Mouse (Mus musculus) MEL (cell line): ENCODE measurements around the gene Etnk2. TPM values are rescaled to one million over a fixed set of nuclear protein-coding genes. Genes with fewer than 3 reads are reported as not detected.

Experiments
- DNase-seq: peaks from one replicate; pipeline ENCODE4 v3.0.0; 2011; ENCODE audit warnings: low read depth, low spot score
- H3K27ac ChIP-seq: 2 replicates; pipeline ENCODE4 v1.5.1; 2012; ENCODE audit warnings: low read depth, mild to moderate bottlenecking, control low read depth, low read length, moderate library complexity; ENCODE audit not compliant: control insufficient read depth
- H3K27me3 ChIP-seq, 2 experiments: fragments of 150-350 bp in 1 of 2; sonication (generic) in 1 of 2; 2 replicates each; pipeline ENCODE4 v1.6.1; 2012; ENCODE audit warnings: low read length in 2 of 2, mild to moderate bottlenecking in 2 of 2, improper control_type of control experiment in 1 of 2, moderate library complexity in 1 of 2; ENCODE audit not compliant: insufficient read depth in 2 of 2, control insufficient read depth in 1 of 2
- H3K36me3 ChIP-seq, 2 experiments: 2 replicates each; pipeline ENCODE4 v1.6.1; 2012 to 2014; ENCODE audit warnings: low read length in 2 of 2, improper control_type of control experiment in 1 of 2, inconsistent platforms in 1 of 2, mild to moderate bottlenecking in 1 of 2; ENCODE audit not compliant: insufficient read depth in 2 of 2, control insufficient read depth in 1 of 2
- H3K4me1 ChIP-seq, 2 experiments: fragments of 150-350 bp in 1 of 2; sonication (generic) in 1 of 2; 2 replicates each; pipeline ENCODE4 v1.6.1; 2012; ENCODE audit warnings: low read length in 2 of 2, improper control_type of control experiment in 1 of 2, mild to moderate bottlenecking in 1 of 2; ENCODE audit not compliant: insufficient read depth in 2 of 2, control insufficient read depth in 1 of 2
- H3K4me3 ChIP-seq, 2 experiments: fragments of 150-350 bp in 1 of 2; sonication (generic) in 1 of 2; 2 replicates each; pipeline ENCODE4 v1.5.1; 2012; ENCODE audit warnings: low read depth in 2 of 2, low read length in 2 of 2, mild to moderate bottlenecking in 2 of 2, moderate library complexity in 2 of 2, control low read depth in 1 of 2, improper control_type of control experiment in 1 of 2; ENCODE audit not compliant: control insufficient read depth in 1 of 2, insufficient read depth in 1 of 2
- H3K79me2 ChIP-seq: 2 replicates; pipeline ENCODE4 v1.6.1; 2012; ENCODE audit warnings: mild to moderate bottlenecking, low read length, moderate library complexity; ENCODE audit not compliant: control insufficient read depth, poor library complexity, insufficient read depth
- H3K9ac ChIP-seq: 2 replicates; pipeline ENCODE4 v1.6.1; 2012; ENCODE audit warnings: low read depth, mild to moderate bottlenecking, control low read depth, low read length, moderate library complexity; ENCODE audit not compliant: control insufficient read depth, poor library complexity, severe bottlenecking
- H3K9me3 ChIP-seq: fragments of 150-350 bp; sonication (generic); replicated peaks from 2 replicates; pipeline ENCODE4 v1.6.1; 2012; ENCODE audit warnings: mild to moderate bottlenecking, low read length, improper control_type of control experiment, moderate library complexity; ENCODE audit not compliant: insufficient read depth
- CHD1 ChIP-seq: IDR thresholded peaks from 2 replicates; pipeline ENCODE4 v1.6.1; 2012; ENCODE audit warnings: low read depth, mild to moderate bottlenecking, inconsistent platforms, low read length, improper control_type of control experiment
- E2F4 ChIP-seq: IDR thresholded peaks from 2 replicates; pipeline ENCODE4 v1.6.1; 2011; ENCODE audit warnings: low read depth, low read length, improper control_type of control experiment, borderline replicate concordance
- ELF1 ChIP-seq: IDR thresholded peaks from 2 replicates; pipeline ENCODE4 v1.6.1; 2014; ENCODE audit warnings: low read depth, mild to moderate bottlenecking, inconsistent platforms, low read length, improper control_type of control experiment, moderate library complexity
- ETS1 ChIP-seq: IDR thresholded peaks from 2 replicates; pipeline ENCODE4 v1.6.1; 2012; ENCODE audit warnings: low read depth, mild to moderate bottlenecking, inconsistent platforms, low read length, improper control_type of control experiment, moderate library complexity
- GATA1 ChIP-seq: IDR thresholded peaks from 2 replicates; pipeline ENCODE4 v1.6.1; 2011; ENCODE audit warnings: low read depth, low read length, improper control_type of control experiment
- HCFC1 ChIP-seq: IDR thresholded peaks from 2 replicates; pipeline ENCODE4 v1.6.1; 2012; ENCODE audit warnings: low read depth, mild to moderate bottlenecking, inconsistent platforms, low read length, improper control_type of control experiment, moderate library complexity
- JUND ChIP-seq: IDR thresholded peaks from 2 replicates; pipeline ENCODE4 v1.6.1; 2011; ENCODE audit warnings: low read depth, mild to moderate bottlenecking, improper control_type of control experiment, low read length
- KAT2A ChIP-seq: conservative IDR thresholded peaks from 2 replicates; pipeline ENCODE4 v1.6.1; 2012; ENCODE audit warnings: low read depth, low read length, improper control_type of control experiment, inconsistent platforms
- MAFK ChIP-seq: IDR thresholded peaks from 2 replicates; pipeline ENCODE4 v1.6.1; 2011; ENCODE audit warnings: low read depth, mild to moderate bottlenecking, low read length, improper control_type of control experiment, borderline replicate concordance
- MAX ChIP-seq: IDR thresholded peaks from 2 replicates; pipeline ENCODE4 v1.6.1; 2011; ENCODE audit warnings: low read length, improper control_type of control experiment
- MEF2A ChIP-seq: IDR thresholded peaks from 2 replicates; pipeline ENCODE4 v1.6.1; 2014; ENCODE audit warnings: low read depth, mild to moderate bottlenecking, inconsistent platforms, low read length, improper control_type of control experiment; ENCODE audit not compliant: poor library complexity, insufficient replicate concordance, severe bottlenecking; ENCODE audit errors: extremely low read depth
- MYC ChIP-seq: IDR thresholded peaks from 2 replicates; pipeline ENCODE4 v1.6.1; 2011; ENCODE audit warnings: low read depth, mild to moderate bottlenecking, low read length, improper control_type of control experiment, moderate library complexity
- NRF1 ChIP-seq: IDR thresholded peaks from 2 replicates; pipeline ENCODE4 v1.6.1; 2014; ENCODE audit warnings: low read depth, mild to moderate bottlenecking, inconsistent platforms, low read length, improper control_type of control experiment, moderate library complexity; ENCODE audit not compliant: poor library complexity, insufficient read depth, severe bottlenecking
- POLR2AphosphoS2 ChIP-seq: IDR thresholded peaks from 2 replicates; pipeline ENCODE4 v1.6.1; 2011; ENCODE audit warnings: low read length, improper control_type of control experiment
- POLR2AphosphoS5 ChIP-seq: IDR thresholded peaks from 2 replicates; pipeline ENCODE4 v1.6.1; 2012; ENCODE audit warnings: low read depth, borderline replicate concordance, mild to moderate bottlenecking, inconsistent platforms, low read length, moderate library complexity, mixed read lengths
- SIN3A ChIP-seq: IDR thresholded peaks from 2 replicates; pipeline ENCODE4 v1.6.1; 2012; ENCODE audit warnings: low read length, improper control_type of control experiment, inconsistent platforms
- SMC3 ChIP-seq: IDR thresholded peaks from 2 replicates; pipeline ENCODE4 v1.6.1; 2011; ENCODE audit warnings: low read depth, low read length, improper control_type of control experiment
- TAL1 ChIP-seq: IDR thresholded peaks from 2 replicates; pipeline ENCODE4 v1.6.1; 2012; ENCODE audit warnings: mild to moderate bottlenecking, inconsistent platforms, low read length, moderate library complexity, mixed read lengths
- TBP ChIP-seq: IDR thresholded peaks from 2 replicates; pipeline ENCODE4 v1.8.0; 2011; ENCODE audit warnings: low read depth, low read length, improper control_type of control experiment
- TCF12 ChIP-seq: IDR thresholded peaks from 2 replicates; pipeline ENCODE4 v1.6.1; 2014; ENCODE audit warnings: low read depth, mild to moderate bottlenecking, inconsistent platforms, low read length, improper control_type of control experiment, moderate library complexity
- USF2 ChIP-seq, 2 experiments: IDR thresholded peaks; 2 replicates each; pipeline ENCODE4 v1.6.1; 2011 to 2012; ENCODE audit warnings: improper control_type of control experiment in 2 of 2, low read length in 2 of 2, borderline replicate concordance in 1 of 2, inconsistent platforms in 1 of 2, low read depth in 1 of 2, mild to moderate bottlenecking in 1 of 2; ENCODE audit not compliant: insufficient read depth in 1 of 2
- ZKSCAN1 ChIP-seq: IDR thresholded peaks from 2 replicates; pipeline ENCODE4 v1.6.1; 2012; ENCODE audit warnings: low read depth, mild to moderate bottlenecking, inconsistent platforms, low read length, improper control_type of control experiment, moderate library complexity
- ZMIZ1 ChIP-seq: IDR thresholded peaks from 2 replicates; pipeline ENCODE4 v1.6.1; 2012; ENCODE audit warnings: low read depth, mild to moderate bottlenecking, inconsistent platforms, low read length, improper control_type of control experiment, moderate library complexity
- ZNF384 ChIP-seq: IDR thresholded peaks from 2 replicates; pipeline ENCODE4 v1.6.1; 2012; ENCODE audit warnings: low read depth, mild to moderate bottlenecking, inconsistent platforms, low read length, improper control_type of control experiment
- polyA plus RNA-seq, 2 experiments: library from polyadenylated mRNA; stranded (reverse) in 1 of 2; unstranded in 1 of 2; fragments of >175 nt in 1 of 2; fragments of >200 nt in 1 of 2; gene quantifications; 2 replicates each; pipeline versions ENCODE4 v1.2.1 to v1.2.4; 2012; ENCODE audit warnings: low replicate concordance in 2 of 2, low read depth in 1 of 2; ENCODE audit not compliant: insufficient read length in 2 of 2, insufficient read depth in 1 of 2, missing spikeins in 1 of 2
- total RNA-seq: library from RNA; depleted of rRNA; stranded (reverse); fragments of 300-350 nt; gene quantifications from 2 replicates; pipeline ENCODE4 v1.2.3, GENCODE M21; 2012

Gene Etnk2
- total and polyA plus RNA-seq, 3 experiments, result 0.06 to 0.08 TPM; not detected in 1

DNA sequence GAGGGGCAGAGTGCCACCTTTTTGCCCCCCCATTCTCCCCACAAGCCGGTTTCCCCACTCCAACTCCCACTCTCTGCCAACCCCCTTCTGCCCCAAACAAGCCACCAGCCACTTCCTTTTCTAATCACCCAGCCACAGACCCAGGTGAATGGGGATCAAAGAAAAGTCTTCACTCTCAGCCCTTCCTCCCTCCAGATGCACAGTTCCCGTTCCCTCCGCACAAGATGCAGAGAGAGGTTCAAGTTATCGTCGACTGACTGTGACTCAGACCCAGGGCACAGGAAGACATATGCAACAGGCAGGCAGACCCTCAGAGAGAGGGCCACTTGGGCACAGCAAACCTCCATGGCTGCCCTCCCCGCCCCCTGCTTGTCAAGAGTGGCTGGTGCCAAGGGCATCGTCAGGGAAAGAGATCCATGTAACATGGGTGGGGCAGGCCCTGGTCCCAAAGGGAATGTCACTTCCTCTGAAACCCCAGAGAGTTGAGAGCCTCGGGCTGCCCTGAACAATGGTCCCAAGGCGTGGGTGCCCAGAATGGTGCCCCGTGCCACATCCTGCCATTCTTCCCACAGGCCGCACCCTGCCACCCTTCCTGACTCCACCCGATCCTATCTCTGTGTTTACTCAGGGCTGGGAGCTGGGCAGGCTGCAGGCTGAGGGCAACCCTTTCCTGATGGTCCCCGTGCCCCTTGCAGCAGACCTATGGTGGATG lies 36.8 kb downstream of the Etnk2 start:
- no peak overlapping the region for H3K4me3 ChIP-seq
- no peak for DNase-seq
- H3K36me3 ChIP-seq, result no peaks in the 10 kb centered on the region
- H3K27me3 ChIP-seq, result no peaks in the 10 kb centered on the region; a peak in 2 of 4 replicates
- no peak overlapping the region for H3K9ac ChIP-seq
- no peak overlapping the region for H3K27ac ChIP-seq
- no peak for TF ChIP-seq CHD1
- TF ChIP-seq HCFC1, result no peak
- no peak for TF ChIP-seq ELF1
- no peak for TF ChIP-seq ETS1
- no peak for TF ChIP-seq MAFK
- no peak for TF ChIP-seq ZNF384
- no peak for TF ChIP-seq MAX
- no peak for TF ChIP-seq KAT2A
- TF ChIP-seq SMC3, result no peak
- TF ChIP-seq ZMIZ1, result no peak
- TF ChIP-seq GATA1, result no peak
- no peak for TF ChIP-seq MYC
- TF ChIP-seq JUND, result no peak
- no peak for TF ChIP-seq TCF12
- TF ChIP-seq USF2 (IDR thresholded peaks at IDR 0.05; ENCODE audit: borderline replicate concordance in 1 of 2, insufficient read depth in 1 of 2, low read depth in 1 of 2, low read length in 2 of 2), result no peak
- TF ChIP-seq TAL1, result no peak
- TF ChIP-seq NRF1, result no peak
- TF ChIP-seq MEF2A, result no peak
- H3K79me2 ChIP-seq, result no peaks in the 10 kb centered on the region
- H3K9me3 ChIP-seq, result no peaks in the 10 kb centered on the region
- H3K4me1 ChIP-seq, result no peaks in the 10 kb centered on the region

DNA sequence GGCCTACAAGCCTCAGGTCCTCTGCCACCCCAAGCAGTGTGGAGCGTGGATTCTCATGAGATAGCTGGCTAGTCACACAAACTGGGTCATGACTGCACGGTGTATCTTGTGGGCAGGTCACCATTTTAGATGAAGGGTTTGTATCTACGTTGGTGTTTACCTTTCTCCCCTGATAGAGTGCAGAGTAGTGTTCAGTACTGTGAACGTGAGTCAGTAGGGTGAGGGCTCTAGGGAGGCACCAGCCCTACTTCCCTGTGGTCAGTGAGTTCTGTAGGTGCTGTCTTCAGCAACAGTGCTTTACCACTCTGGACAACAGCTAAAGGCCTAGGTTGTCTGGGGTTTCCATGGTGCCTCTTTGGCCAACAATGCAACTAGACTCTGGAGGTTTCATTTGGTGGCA lies 40.6 kb downstream of the Etnk2 start:
- no peaks in the 10 kb centered on the region for H3K4me1 ChIP-seq
- no peak for DNase-seq
- no peaks in the 10 kb centered on the region; a peak in 2 of 4 replicates for H3K27me3 ChIP-seq
- no peaks in the 10 kb centered on the region for H3K36me3 ChIP-seq
- no peaks in the 10 kb centered on the region for H3K79me2 ChIP-seq
- H3K9ac ChIP-seq, result no peak overlapping the region
- no peaks in the 10 kb centered on the region for H3K9me3 ChIP-seq
- TF ChIP-seq SMC3 (no peak), ZKSCAN1 (no peak), TBP (no peak), POLR2AphosphoS5 (no peak), SIN3A (no peak), POLR2AphosphoS2 (no peak), HCFC1 (no peak), MYC (no peak), E2F4 (no peak), ZMIZ1 (no peak), CHD1 (no peak), TCF12 (no peak)
- H3K27ac ChIP-seq, result no peak overlapping the region
- H3K4me3 ChIP-seq, result no peak overlapping the region
